Mouse (Mus musculus) embryonic facial prominence, embryonic 10.5 days (tissue): ENCODE data around the gene Sh3bp5. TPM values are rescaled to one million over a fixed set of nuclear protein-coding genes. Genes with fewer than 3 reads are reported as not detected.

Source experiments
- DNase-seq: peaks from one replicate; pipeline ENCODE4 v3.0.0-alpha.2; 2017; ENCODE audit warnings: low spot score
- H3K27ac ChIP-seq: fragments of 300-500 bp; sonication (generic); replicated peaks from 2 replicates; pipeline ENCODE4 v1.5.1; 2016; ENCODE audit warnings: mild to moderate bottlenecking
- H3K27me3 ChIP-seq: fragments of 300-500 bp; sonication (generic); replicated peaks from 2 replicates; pipeline ENCODE4 v1.6.1; 2016; ENCODE audit warnings: low read depth, mild to moderate bottlenecking; ENCODE audit not compliant: poor library complexity, severe bottlenecking
- H3K36me3 ChIP-seq: fragments of 300-500 bp; sonication (generic); replicated peaks from 2 replicates; pipeline ENCODE4 v1.6.1; 2016; ENCODE audit warnings: mild to moderate bottlenecking, moderate library complexity
- H3K4me1 ChIP-seq: fragments of 300-500 bp; sonication (generic); 2 replicates; pipeline ENCODE4 v1.6.1; 2016
- H3K4me3 ChIP-seq: fragments of 300-500 bp; sonication (generic); 2 replicates; pipeline ENCODE4 v1.5.1; 2016; ENCODE audit warnings: mild to moderate bottlenecking, moderate library complexity
- H3K9me3 ChIP-seq: fragments of 300-500 bp; sonication (generic); 2 replicates; pipeline ENCODE4 v1.6.1; 2016; ENCODE audit warnings: mild to moderate bottlenecking
- WGBS: fragments of 180-500 bp; shearing (Covaris S2); methylation state at CpG from one replicate; pipeline ENCODE4 v1.1.7; 2016; 5-methylcytosine and 5-hydroxymethylcytosine counted together
- polyA plus RNA-seq: library from polyadenylated mRNA; unstranded; fragments of >200 nt; fragmentation: Nextera tagmentation; extraction: Ambion mirVana; gene quantifications from 2 replicates; pipeline ENCODE4 v1.2.1, GENCODE M21; 2016

The Sh3bp5 gene
- polyA plus RNA-seq, 1 experiment from 2014 or later = 30.2 TPM

DNA sequence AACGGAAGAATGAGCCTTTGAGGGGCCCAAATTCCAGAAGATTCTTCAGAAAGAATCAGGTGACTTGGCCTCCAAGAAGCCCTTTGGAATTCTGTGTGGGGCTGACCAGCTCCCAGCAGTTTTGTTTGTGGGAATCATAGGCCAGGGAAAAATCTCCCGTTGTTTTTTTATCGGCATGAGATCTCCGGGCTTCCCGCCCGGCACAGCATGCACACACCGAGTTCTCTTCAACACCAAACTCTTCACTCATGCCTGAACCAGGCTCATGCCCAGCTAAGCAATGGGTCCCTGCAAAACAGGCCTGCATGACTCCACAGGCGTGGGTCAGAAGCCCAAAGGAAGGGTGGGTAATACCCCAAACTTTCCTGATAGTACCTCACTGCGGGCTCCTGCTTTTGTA, 32.3 kb downstream of the Sh3bp5 start:
- no peak for DNase-seq
- H3K27me3 ChIP-seq = no peaks in the 10 kb centered on the region
- H3K36me3 ChIP-seq = peaks cover 32% of the 10 kb centered on the region
- no peaks in the 10 kb centered on the region for H3K9me3 ChIP-seq
- H3K4me1 ChIP-seq = peaks cover 64% of the 10 kb centered on the region
- H3K4me3 ChIP-seq = no peak overlapping the region
- WGBS = 76% methylated on average over 9 of the region's 9 CpGs
- no peak overlapping the region for H3K27ac ChIP-seq

- no peaks in the 10 kb centered on the region for H3K27me3 ChIP-seq
- H3K27ac ChIP-seq = no peak overlapping the region
- WGBS = 85% methylated on average over 5 of the region's 5 CpGs
- peaks cover 55% of the 10 kb centered on the region for H3K4me1 ChIP-seq
- H3K36me3 ChIP-seq = peaks cover 36% of the 10 kb centered on the region
- H3K9me3 ChIP-seq = no peaks in the 10 kb centered on the region
- no peak overlapping the region for H3K4me3 ChIP-seq
- DNase-seq = no peak
These were observed 33.2 kb downstream of the Sh3bp5 start for GRCm38 (mm10) chr14:31402693-31403092.

- H3K4me1 ChIP-seq = peaks cover 48% of the 10 kb centered on the region
- H3K4me3 ChIP-seq = no peak overlapping the region
- H3K36me3 ChIP-seq = peaks cover 40% of the 10 kb centered on the region
- WGBS = 73% methylated on average over 6 of the region's 6 CpGs
- no peak for DNase-seq
- H3K27ac ChIP-seq = no peak overlapping the region
- H3K27me3 ChIP-seq = no peaks in the 10 kb centered on the region
- no peaks in the 10 kb centered on the region for H3K9me3 ChIP-seq
These were observed 33.9 kb downstream of the Sh3bp5 start for GRCm38 (mm10) chr14:31401918-31402427.

DNA sequence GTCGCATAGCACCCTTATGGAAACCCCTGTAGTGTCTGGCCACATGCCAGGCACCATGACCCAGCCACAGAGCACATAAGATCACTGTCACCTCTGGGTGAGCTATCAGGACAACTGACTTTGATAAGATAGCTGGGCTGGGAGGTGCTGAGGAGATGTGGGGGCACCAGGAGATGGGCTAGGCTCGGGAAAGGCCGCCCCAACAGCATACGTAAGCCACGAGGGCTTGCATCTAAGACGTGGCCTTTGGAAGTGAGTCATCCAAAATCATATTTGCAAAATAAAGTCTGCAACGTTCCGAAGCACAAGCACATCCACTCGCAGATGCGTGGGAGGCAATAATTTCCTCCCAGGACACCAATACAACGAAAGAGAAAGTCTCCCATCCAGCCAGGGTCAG, 35.0 kb downstream of the Sh3bp5 start:
- Histone ChIP-seq H3K27ac (no peak overlapping the region), H3K9me3 (no peaks in the 10 kb centered on the region), H3K4me3 (no peak overlapping the region), H3K36me3 (peaks cover 33% of the 10 kb centered on the region), H3K4me1 (peaks cover 41% of the 10 kb centered on the region), H3K27me3 (no peaks in the 10 kb centered on the region)
- WGBS = 90% methylated on average over 11 of the region's 11 CpGs
- DNase-seq = no peak

DNA sequence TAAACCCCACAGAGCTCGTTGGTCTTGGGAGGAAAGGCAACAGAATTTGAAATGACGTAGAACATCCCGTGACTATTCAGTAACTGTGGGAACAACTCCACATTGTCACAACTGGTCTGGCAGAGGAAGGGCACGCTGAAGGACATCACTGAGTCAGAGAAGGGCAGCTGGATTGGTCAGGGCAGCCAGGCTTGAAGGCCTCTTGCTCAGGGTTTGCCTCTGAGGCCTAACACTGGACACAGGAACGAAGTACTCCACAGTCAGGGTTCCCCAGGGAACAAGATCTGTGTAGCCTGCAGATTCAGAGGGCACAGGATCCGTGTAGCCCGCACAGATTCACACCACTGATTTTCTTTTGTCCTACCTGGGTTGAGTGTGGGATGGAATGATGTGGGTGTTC, 35.6 kb downstream of the Sh3bp5 start:
- Histone ChIP-seq H3K27ac (no peak overlapping the region), H3K36me3 (peaks cover 34% of the 10 kb centered on the region)

GRCm38 (mm10) chr14:31399271-31399670, 36.6 kb downstream of the Sh3bp5 start:
- H3K36me3 ChIP-seq = peaks cover 33% of the 10 kb centered on the region
- H3K4me1 ChIP-seq = peaks cover 41% of the 10 kb centered on the region
- no peaks in the 10 kb centered on the region for H3K27me3 ChIP-seq
- no peak overlapping the region for H3K27ac ChIP-seq
- DNase-seq = no peak
- no peak overlapping the region for H3K4me3 ChIP-seq
- peaks cover 5% of the 10 kb centered on the region; the same call in 1 of the 2 replicates for H3K9me3 ChIP-seq
- WGBS = 76% methylated on average over 3 of the region's 3 CpGs

More for the DNA sequence above, 35.6 kb downstream of the Sh3bp5 start:
- peaks cover 3% of the 10 kb centered on the region; the same call in 1 of the 2 replicates for H3K9me3 ChIP-seq
- no peak for DNase-seq
- H3K4me1 ChIP-seq = peaks cover 41% of the 10 kb centered on the region
- 84% methylated on average over 7 of the region's 7 CpGs for WGBS
- no peaks in the 10 kb centered on the region for H3K27me3 ChIP-seq
- no peak overlapping the region for H3K4me3 ChIP-seq

GRCm38 (mm10) chr14:31398819-31399218, 37.1 kb downstream of the Sh3bp5 start:
- DNase-seq = no peak
- WGBS = 88% methylated on average over 11 of the region's 11 CpGs
- Histone ChIP-seq H3K9me3 (peaks cover 5% of the 10 kb centered on the region; the same call in 1 of the 2 replicates), H3K27ac (no peak overlapping the region), H3K4me1 (peaks cover 41% of the 10 kb centered on the region), H3K36me3 (peaks cover 32% of the 10 kb centered on the region), H3K27me3 (no peaks in the 10 kb centered on the region), H3K4me3 (no peak overlapping the region)

- Histone ChIP-seq H3K4me1 (peaks cover 42% of the 10 kb centered on the region), H3K4me3 (no peak overlapping the region), H3K9me3 (peaks cover 5% of the 10 kb centered on the region; the same call in 1 of the 2 replicates), H3K27me3 (no peaks in the 10 kb centered on the region), H3K36me3 (peaks cover 28% of the 10 kb centered on the region), H3K27ac (no peak overlapping the region)
- WGBS = 91% methylated on average over 9 of the region's 9 CpGs
- no peak for DNase-seq
These were observed 37.9 kb downstream of the Sh3bp5 start for GRCm38 (mm10) chr14:31397791-31398595.

GRCm38 (mm10) chr14:31397353-31397752, 38.5 kb downstream of the Sh3bp5 start:
- Histone ChIP-seq H3K36me3 (peaks cover 28% of the 10 kb centered on the region), H3K27ac (no peak overlapping the region), H3K9me3 (peaks cover 5% of the 10 kb centered on the region; the same call in 1 of the 2 replicates), H3K4me1 (peaks cover 39% of the 10 kb centered on the region), H3K4me3 (no peak overlapping the region), H3K27me3 (no peaks in the 10 kb centered on the region)
- no peak for DNase-seq
- WGBS = 87% methylated on average over 12 of the region's 12 CpGs

GRCm38 (mm10) chr14:31396428-31396827, 39.5 kb downstream of the Sh3bp5 start:
- DNase-seq = no peak
- Histone ChIP-seq H3K27ac (no peak overlapping the region), H3K4me3 (no peak overlapping the region), H3K27me3 (no peaks in the 10 kb centered on the region), H3K9me3 (peaks cover 5% of the 10 kb centered on the region; the same call in 1 of the 2 replicates), H3K36me3 (peaks cover 28% of the 10 kb centered on the region), H3K4me1 (peaks cover 35% of the 10 kb centered on the region)
- 88% methylated on average over 2 of the region's 2 CpGs for WGBS

DNA sequence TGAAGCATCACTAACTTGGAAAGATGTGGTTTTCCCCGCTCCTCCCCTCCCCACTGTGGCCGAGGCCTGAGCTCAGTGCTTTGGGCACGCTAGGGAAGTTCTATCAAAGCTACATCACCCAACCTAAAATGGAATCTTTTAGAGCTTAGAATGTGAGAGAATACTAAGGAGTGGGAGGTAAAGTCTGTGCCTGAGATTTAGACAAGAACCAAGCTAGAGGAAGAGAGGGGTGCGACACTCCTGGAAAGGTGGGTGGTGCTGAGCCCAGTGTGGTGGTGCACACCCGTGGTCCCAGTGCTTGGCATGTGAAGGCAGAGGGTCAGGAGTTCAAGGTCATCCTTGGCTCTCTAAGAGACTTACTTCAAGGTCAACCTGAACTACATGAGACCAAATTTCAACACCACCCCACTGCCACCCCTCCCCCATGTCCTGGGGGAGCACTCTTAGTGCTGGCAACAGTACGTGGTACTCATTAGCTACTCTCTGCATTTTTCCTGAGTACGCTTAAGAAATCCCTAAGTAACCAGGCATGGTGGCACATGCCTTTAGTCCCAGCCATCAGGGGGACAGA, 40.2 kb downstream of the Sh3bp5 start:
- peaks cover 29% of the 10 kb centered on the region for H3K4me1 ChIP-seq
- no peak for DNase-seq
- peaks cover 5% of the 10 kb centered on the region; the same call in 1 of the 2 replicates for H3K9me3 ChIP-seq
- H3K27me3 ChIP-seq = no peaks in the 10 kb centered on the region
- no peak overlapping the region for H3K4me3 ChIP-seq
- H3K36me3 ChIP-seq = peaks cover 27% of the 10 kb centered on the region
- WGBS = 89% methylated on average over 7 of the region's 7 CpGs
- H3K27ac ChIP-seq = no peak overlapping the region

DNA sequence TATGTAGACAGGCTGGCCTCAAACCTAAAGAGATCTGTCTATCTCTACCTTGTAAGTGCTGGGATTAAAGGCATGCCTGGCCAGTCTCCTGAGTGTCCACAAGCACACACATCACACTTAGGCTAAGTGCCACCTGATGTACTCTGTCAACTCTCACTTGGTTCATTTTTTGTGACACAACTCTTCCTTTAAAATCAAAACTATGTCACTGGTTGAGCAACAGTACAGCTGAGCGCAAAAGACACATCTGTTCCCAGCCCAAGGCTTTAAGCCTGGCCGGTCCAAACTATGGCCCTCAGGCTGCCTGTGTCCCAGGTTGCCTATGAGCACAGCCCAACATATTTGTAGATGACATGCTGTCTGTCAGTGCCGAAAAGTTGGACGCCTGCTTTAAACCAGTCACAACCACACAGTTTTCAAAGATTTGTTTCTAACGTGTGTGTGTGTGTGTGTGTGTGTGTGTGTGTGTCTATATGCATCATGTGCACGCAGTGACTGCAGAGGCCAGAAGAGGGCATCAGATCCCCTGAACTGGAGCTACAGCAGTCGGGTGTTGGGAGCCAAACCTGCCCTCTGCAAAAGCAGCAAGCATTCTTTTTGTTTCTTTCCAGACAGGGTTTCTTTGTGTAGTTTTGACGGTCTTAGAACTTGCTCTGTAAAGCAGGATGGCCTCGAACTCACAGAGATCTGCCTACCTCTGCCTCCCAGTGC, 40.9 kb downstream of the Sh3bp5 start:
- 93% methylated on average over 9 of the region's 9 CpGs for WGBS
- Histone ChIP-seq H3K36me3 (peaks cover 21% of the 10 kb centered on the region), H3K27me3 (no peaks in the 10 kb centered on the region)

More for the DNA sequence above, 40.9 kb downstream of the Sh3bp5 start:
- peaks cover 5% of the 10 kb centered on the region; the same call in 1 of the 2 replicates for H3K9me3 ChIP-seq
- peaks cover 23% of the 10 kb centered on the region for H3K4me1 ChIP-seq
- H3K4me3 ChIP-seq = no peak overlapping the region
- no peak overlapping the region for H3K27ac ChIP-seq
- DNase-seq = no peak
